Mouse (Mus musculus) liver, embryonic 11.5 days (tissue): ENCODE data around the gene Cfap43. TPM values are rescaled to one million over a fixed set of nuclear protein-coding genes. Genes with fewer than 3 reads are reported as not detected.

Experiments used
- ATAC-seq: fragments of 200-750 bp; cut with Nextera tagmentation; replicated peaks from 2 replicates; pipeline ENCODE4 v1.8.0; 2017; ENCODE audit warnings: moderate number of reproducible peaks, mild to moderate bottlenecking, moderate TSS enrichment, moderate library complexity; ENCODE audit not compliant: low FRiP score
- DNase-seq: peaks from one replicate; pipeline ENCODE4 v3.0.0-alpha.2; 2017; ENCODE audit warnings: low spot score
- H3K27ac ChIP-seq: fragments of 300-500 bp; sonication (generic); 2 replicates; pipeline ENCODE4 v1.5.1; 2014; ENCODE audit warnings: mild to moderate bottlenecking, low read depth, low read length, control low read depth
- H3K27me3 ChIP-seq: fragments of 300-500 bp; sonication (generic); replicated peaks from 2 replicates; pipeline ENCODE4 v1.6.1; 2014; ENCODE audit warnings: low read length, mixed read lengths; ENCODE audit not compliant: control insufficient read depth, insufficient read depth
- H3K36me3 ChIP-seq: fragments of 300-500 bp; sonication (generic); 2 replicates; pipeline ENCODE4 v1.6.1; 2014; ENCODE audit warnings: mild to moderate bottlenecking, low read length, moderate library complexity, mixed read lengths; ENCODE audit not compliant: control insufficient read depth, insufficient read depth
- H3K4me1 ChIP-seq: fragments of 300-500 bp; sonication (generic); replicated peaks from 2 replicates; pipeline ENCODE4 v1.6.1; 2014; ENCODE audit warnings: low read length, mixed read lengths; ENCODE audit not compliant: control insufficient read depth, insufficient read depth
- H3K4me2 ChIP-seq: fragments of 300-500 bp; sonication (generic); 2 replicates; pipeline ENCODE4 v1.6.1; 2014; ENCODE audit warnings: mild to moderate bottlenecking, control low read depth, moderate library complexity
- H3K4me3 ChIP-seq: fragments of 300-500 bp; sonication (generic); 2 replicates; pipeline ENCODE4 v1.5.1; 2014; ENCODE audit warnings: low read depth, low read length, control low read depth
- H3K9ac ChIP-seq: fragments of 300-500 bp; sonication (generic); 2 replicates; pipeline ENCODE4 v1.6.1; 2014; ENCODE audit warnings: low read depth, low read length, control low read depth
- H3K9me3 ChIP-seq: fragments of 300-500 bp; sonication (generic); 2 replicates; pipeline ENCODE4 v1.6.1; 2016; ENCODE audit warnings: low read length, inconsistent platforms, mixed read lengths; ENCODE audit not compliant: control insufficient read depth
- WGBS: fragments of 180-500 bp; shearing (Covaris S2); extraction: QIAGEN DNeasy Blood & Tissue Kit; methylation state at CpG from one replicate; pipeline ENCODE4 v1.1.7; 2014; 5-methylcytosine and 5-hydroxymethylcytosine counted together
- polyA plus RNA-seq: library from polyadenylated mRNA; unstranded; fragments of >200 nt; fragmentation: Nextera tagmentation; extraction: Ambion mirVana; gene quantifications from 2 replicates; pipeline ENCODE4 v1.2.1, GENCODE M21; 2014

Cfap43 gene
- polyA plus RNA-seq, 1 experiment from 2014 or later = 0.04 TPM

- DNase-seq (no peak), ATAC-seq (no peak)
- Histone ChIP-seq H3K27me3 (no peaks in the 10 kb centered on the region), H3K4me2 (no peak overlapping the region), H3K4me3 (no peak overlapping the region), H3K27ac (no peak overlapping the region), H3K36me3 (no peaks in the 10 kb centered on the region), H3K4me1 (no peaks in the 10 kb centered on the region), H3K9me3 (no peaks in the 10 kb centered on the region), H3K9ac (no peak overlapping the region)
- 62% methylated on average over 4 of the region's 4 CpGs for WGBS
Observed at GRCm38 (mm10) chr19:47753921-47754320, 165.2 kb downstream of the Cfap43 start.

DNA sequence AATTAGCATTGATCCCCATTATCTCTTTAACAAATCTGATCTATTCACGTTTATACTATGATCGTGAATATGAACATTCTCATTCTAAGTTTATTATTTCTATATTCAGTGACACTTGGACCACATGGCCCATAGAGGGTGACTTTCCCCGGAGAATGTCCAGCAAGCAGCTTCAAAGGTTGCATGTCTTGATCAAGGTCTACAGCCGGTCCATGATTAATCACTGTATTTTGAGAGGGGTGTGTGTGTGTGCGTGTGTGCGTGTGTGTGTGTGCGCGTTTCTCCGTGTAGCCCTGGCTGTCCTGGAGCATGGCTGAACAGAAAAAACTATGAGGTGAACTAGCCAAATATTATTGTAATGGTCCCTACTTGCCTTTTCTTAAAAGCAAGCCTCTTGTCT is 166.6 kb downstream of the Cfap43 start:
- no peak overlapping the region for H3K4me3 ChIP-seq
- H3K9me3 ChIP-seq = no peaks in the 10 kb centered on the region
- H3K4me1 ChIP-seq = no peaks in the 10 kb centered on the region
- ATAC-seq (no peak), DNase-seq (no peak)
- WGBS = 86% methylated on average over 9 of the region's 9 CpGs
- H3K36me3 ChIP-seq = no peaks in the 10 kb centered on the region
- no peak overlapping the region for H3K27ac ChIP-seq
- no peaks in the 10 kb centered on the region for H3K27me3 ChIP-seq
- no peak overlapping the region for H3K9ac ChIP-seq
- H3K4me2 ChIP-seq = no peak overlapping the region

DNA sequence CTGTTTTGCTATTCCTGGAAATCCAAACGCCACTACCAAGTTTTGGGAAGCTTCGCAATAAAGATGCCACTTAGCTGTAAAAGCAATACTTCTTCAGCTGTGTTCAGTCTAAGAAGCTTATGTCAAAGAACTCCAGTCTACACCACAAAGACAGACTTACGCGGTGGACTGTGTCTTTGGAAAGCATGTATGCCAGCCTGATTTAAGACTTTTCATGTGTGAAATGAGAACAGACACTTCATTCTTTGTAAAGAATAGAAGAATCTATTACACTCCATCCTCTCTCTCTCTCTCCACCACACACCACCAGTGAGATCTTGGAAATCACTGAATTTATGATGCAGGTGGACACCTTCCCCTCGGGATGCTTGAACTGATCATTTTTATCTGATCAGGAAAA is 168.7 kb downstream of the Cfap43 start:
- H3K4me3 ChIP-seq = no peak overlapping the region
- DNase-seq (no peak), ATAC-seq (no peak)
- H3K27ac ChIP-seq = no peak overlapping the region
- H3K4me2 ChIP-seq = no peak overlapping the region
- no peaks in the 10 kb centered on the region for H3K27me3 ChIP-seq
- WGBS = 82% methylated on average over 5 of the region's 5 CpGs
- H3K9me3 ChIP-seq = no peaks in the 10 kb centered on the region
- no peak overlapping the region for H3K9ac ChIP-seq
- no peaks in the 10 kb centered on the region for H3K4me1 ChIP-seq
- H3K36me3 ChIP-seq = no peaks in the 10 kb centered on the region

GRCm38 (mm10) chr19:47748950-47749349 is 170.1 kb downstream of the Cfap43 start:
- WGBS = 79% methylated on average over 2 of the region's 2 CpGs
- Histone ChIP-seq H3K9ac (no peak overlapping the region), H3K27ac (no peak overlapping the region), H3K4me1 (no peaks in the 10 kb centered on the region), H3K27me3 (no peaks in the 10 kb centered on the region), H3K4me3 (no peak overlapping the region), H3K36me3 (no peaks in the 10 kb centered on the region), H3K4me2 (no peak overlapping the region), H3K9me3 (no peaks in the 10 kb centered on the region)
- DNase-seq (no peak), ATAC-seq (no peak)

GRCm38 (mm10) chr19:47747072-47747471 is 172.0 kb downstream of the Cfap43 start:
- no peaks in the 10 kb centered on the region for H3K27me3 ChIP-seq
- no peaks in the 10 kb centered on the region for H3K36me3 ChIP-seq
- H3K4me1 ChIP-seq = no peaks in the 10 kb centered on the region
- no peaks in the 10 kb centered on the region for H3K9me3 ChIP-seq
- no peak overlapping the region for H3K4me2 ChIP-seq
- no peak overlapping the region for H3K27ac ChIP-seq
- H3K9ac ChIP-seq = no peak overlapping the region
- ATAC-seq (no peak), DNase-seq (no peak)
- H3K4me3 ChIP-seq = no peak overlapping the region
- 93% methylated on average over 2 of the region's 2 CpGs for WGBS

GRCm38 (mm10) chr19:47731931-47732330 is 187.2 kb downstream of the Cfap43 start:
- peaks cover 7% of the 10 kb centered on the region; the same call in 1 of the 2 replicates for H3K4me1 ChIP-seq
- ATAC-seq = peak; percentile 39
- peak overlapping the region; percentile 66 for H3K4me2 ChIP-seq
- peak overlapping the region; percentile 67 for H3K9ac ChIP-seq
- DNase-seq = peak; percentile 62
- H3K27ac ChIP-seq = peak overlapping the region; percentile 90
- H3K36me3 ChIP-seq = peaks cover 20% of the 10 kb centered on the region
- peak overlapping the region; percentile 63 for H3K4me3 ChIP-seq
- WGBS = 1% methylated on average over 15 of the region's 15 CpGs
- no peaks in the 10 kb centered on the region for H3K9me3 ChIP-seq
- no peaks in the 10 kb centered on the region for H3K27me3 ChIP-seq

GRCm38 (mm10) chr19:47731071-47731881 is 187.8 kb downstream of the Cfap43 start, which contains the start of gene Sfr1:
Gene Sfr1 (plus strand): TSS chr19:47731682.
- Histone ChIP-seq H3K4me2 (peak within 1 kb of the TSS; percentile 73), H3K9me3 (no peaks in the 10 kb centered on the region), H3K36me3 (peaks cover 20% of the 10 kb centered on the region), H3K27ac (peak within 1 kb of the TSS; percentile 90), H3K9ac (peak within 1 kb of the TSS; percentile 71), H3K4me3 (peak within 1 kb of the TSS; percentile 63), H3K27me3 (no peaks in the 10 kb centered on the region), H3K4me1 (peaks cover 7% of the 10 kb centered on the region; the same call in 1 of the 2 replicates)
- ATAC-seq = peak; percentile 95
- DNase-seq = peak; percentile 99
- under 1% methylated on average over 61 of the region's 72 CpGs for WGBS

- Histone ChIP-seq H3K4me1 (peaks cover 5% of the 10 kb centered on the region; the same call in 1 of the 2 replicates), H3K27ac (peak overlapping the region; percentile 90), H3K27me3 (no peaks in the 10 kb centered on the region), H3K4me3 (peak overlapping the region; percentile 63), H3K9me3 (no peaks in the 10 kb centered on the region), H3K4me2 (peak overlapping the region; percentile 73), H3K9ac (peak overlapping the region; percentile 71), H3K36me3 (peaks cover 18% of the 10 kb centered on the region)
- WGBS = under 1% methylated on average over 12 of the region's 12 CpGs
- DNase-seq = peak; percentile 82
- ATAC-seq = peak; percentile 77
Observed at GRCm38 (mm10) chr19:47730691-47731070, 188.4 kb downstream of the Cfap43 start.

DNA sequence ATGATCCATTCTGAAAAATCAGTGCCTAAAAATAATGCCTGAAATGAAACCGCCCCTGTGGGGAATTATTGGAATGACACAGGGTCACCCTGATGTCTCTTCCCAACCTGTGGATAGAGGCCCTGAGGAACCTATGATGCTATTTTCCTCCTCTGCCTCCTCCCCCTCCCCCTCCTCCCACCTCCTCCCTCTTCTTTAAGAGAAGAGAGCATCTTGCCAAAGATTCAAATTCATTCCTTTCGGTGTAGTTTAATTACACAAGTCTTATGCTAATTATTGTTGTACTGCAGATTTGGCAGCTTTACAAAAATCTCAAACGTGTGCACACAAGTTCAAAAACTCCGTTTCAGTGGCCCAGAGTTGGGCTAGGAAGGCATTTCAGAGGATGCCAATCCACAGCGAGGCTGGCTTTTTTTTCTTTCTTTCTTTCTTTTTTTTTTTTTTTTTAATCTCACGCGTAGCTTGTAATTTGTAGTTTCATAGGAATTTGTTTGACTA is 193.4 kb downstream of the Cfap43 start:
- WGBS = 83% methylated on average over 7 of the region's 7 CpGs
- H3K4me3 ChIP-seq = no peak overlapping the region
- H3K9me3 ChIP-seq = no peaks in the 10 kb centered on the region
- no peak overlapping the region for H3K27ac ChIP-seq
- DNase-seq = no peak
- H3K9ac ChIP-seq = no peak overlapping the region
- peaks cover 5% of the 10 kb centered on the region; the same call in 1 of the 2 replicates for H3K4me1 ChIP-seq
- ATAC-seq = no peak
- no peaks in the 10 kb centered on the region for H3K27me3 ChIP-seq
- no peaks in the 10 kb centered on the region for H3K36me3 ChIP-seq
- H3K4me2 ChIP-seq = no peak overlapping the region
